Mouse (Mus musculus): ENCODE measurements at regions not wholly inside any gene's neighbourhood (a gene's known extent, or its start where the extent isn't known, plus 50 kb on each side); places are given as distances from the start of the nearest gene placed in this dataset.

DNA sequence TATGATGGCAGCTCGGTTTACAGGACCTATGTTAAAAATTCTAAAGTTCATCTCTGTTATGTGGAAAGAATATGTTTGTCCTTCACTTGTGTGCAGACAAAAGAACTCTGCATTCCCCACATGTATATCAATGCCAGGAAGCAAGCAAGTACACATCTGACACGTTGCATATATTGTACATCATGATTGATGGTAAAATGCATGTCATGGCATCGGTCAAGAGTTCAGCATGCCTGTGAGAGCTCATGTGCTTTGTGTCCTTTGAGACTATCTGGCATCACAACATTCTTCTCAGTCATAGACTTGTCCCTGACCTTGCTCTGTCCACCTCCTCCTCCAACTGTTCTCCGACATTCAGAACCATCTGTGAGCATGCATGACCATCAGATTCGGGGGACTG is 465.6 kb upstream of the N6amt1 start:
- no peak for DNase-seq

DNA sequence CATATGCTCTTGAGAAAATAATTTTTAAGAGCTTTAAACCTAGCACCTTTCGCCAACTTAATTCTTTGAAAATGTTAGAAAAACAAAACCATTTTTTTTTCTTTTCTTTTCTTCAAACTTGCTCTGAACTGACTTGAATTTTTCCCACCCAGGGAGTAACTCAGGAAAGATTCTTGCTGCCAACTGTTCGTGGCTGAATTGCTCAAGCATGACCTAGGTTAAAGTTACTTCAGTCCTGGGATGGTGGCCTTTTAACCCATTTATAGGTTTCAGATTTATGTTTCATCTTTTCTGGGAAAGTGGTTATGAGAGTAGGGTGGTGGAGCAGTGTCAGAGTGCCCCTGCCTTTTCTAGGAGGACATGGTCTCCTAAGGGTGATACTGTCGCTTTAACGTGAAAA is 466.4 kb upstream of the N6amt1 start:
- no peak for DNase-seq

DNA sequence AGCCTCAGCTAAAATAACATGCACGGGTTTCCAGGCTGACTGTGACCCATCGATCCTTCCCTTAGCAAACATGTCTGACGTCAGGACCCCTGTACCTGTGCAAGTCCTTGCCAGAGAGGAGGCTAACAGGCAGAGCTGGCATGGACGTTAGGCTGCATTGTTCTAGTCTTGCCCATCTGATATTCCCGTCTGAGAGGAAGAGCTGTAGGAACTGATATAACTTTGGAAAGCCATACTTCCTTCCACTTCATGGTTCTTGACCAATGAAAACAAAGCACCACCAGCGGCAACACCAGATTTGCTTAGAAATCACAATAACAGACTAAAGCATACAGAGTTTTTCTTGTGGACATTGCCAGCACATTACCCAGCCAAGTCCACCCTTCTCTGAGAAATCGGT is 470.1 kb upstream of the N6amt1 start:
- DNase-seq: peak; percentile 33

DNA sequence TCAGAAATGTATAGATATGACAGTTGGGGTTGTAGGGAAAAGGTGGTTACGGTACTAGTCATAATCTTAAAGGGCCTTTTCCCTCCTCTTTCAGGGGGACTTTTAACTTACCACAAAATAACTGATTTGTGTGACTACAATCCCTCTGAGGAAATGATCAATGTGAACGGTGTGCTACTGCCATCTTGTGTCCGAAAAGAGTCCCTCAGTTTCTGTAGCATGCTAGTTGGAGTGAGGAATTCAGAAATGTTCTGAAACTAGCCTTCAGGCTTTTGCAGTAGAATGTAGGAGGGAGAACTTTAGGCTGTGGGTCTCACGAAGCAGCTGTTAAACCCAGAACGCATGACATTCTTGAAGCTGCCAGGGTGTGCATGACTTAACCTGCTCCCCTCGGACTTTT is 471.5 kb upstream of the N6amt1 start:
- DNase-seq: peak; percentile 76

DNA sequence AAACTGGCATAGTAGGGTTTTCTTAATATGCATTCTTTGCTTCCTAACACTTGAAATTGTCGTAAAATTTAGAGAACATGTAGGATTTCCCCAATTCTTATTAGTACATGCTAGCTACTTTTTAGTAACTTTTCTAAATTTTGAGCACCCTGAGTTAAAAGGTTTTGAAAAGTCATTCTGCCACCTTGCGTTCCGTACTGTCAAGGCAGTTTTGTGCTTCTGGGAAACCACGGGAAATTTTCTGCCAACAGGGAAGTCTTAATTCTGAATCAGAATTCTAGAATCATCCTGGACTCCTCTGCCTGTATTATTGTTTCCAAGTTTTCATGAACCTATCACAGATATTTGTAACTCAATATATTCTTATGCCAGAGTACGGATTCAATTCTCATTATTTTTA is 472.4 kb upstream of the N6amt1 start:
- DNase-seq: peak; percentile 16

DNA sequence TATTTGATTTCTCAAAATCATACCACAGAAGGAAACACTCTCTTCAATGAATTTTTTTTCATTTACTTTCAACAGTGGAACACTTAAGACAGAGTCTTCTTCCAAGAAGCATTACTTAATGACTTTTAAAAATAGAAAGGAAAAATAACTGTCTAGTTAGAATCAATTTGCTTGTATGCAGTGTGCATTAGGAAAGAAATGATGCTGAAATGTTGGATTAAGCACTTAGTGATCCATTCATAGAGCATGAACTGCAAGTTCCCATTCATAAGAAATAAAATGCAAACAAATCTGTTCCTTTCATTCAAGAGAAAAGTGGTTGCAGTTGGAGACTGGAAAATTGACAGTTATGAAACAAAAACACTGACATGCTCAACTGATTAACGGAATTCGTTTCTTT is 493.2 kb upstream of the N6amt1 start:
- DNase-seq: no peak

DNA sequence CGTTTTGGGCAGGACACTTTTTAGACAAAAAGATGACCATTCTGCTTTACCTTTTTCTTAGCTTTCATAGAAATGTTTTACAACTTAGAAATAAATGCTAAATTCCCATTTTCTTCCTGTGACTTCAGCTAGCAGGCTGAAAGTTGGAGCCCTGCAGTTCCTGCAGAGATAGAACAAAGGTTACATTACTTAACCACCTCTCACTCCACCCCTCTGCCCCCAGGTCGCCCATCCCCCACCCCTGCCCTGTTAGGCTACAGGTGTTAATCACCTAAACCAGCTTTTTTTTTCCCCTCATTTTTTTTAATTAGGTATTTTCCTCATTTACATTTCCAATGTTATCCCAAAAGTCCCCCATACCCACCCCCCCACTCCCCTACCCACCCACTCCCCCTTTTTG is 498.1 kb upstream of the N6amt1 start:
- DNase-seq: no peak

DNA sequence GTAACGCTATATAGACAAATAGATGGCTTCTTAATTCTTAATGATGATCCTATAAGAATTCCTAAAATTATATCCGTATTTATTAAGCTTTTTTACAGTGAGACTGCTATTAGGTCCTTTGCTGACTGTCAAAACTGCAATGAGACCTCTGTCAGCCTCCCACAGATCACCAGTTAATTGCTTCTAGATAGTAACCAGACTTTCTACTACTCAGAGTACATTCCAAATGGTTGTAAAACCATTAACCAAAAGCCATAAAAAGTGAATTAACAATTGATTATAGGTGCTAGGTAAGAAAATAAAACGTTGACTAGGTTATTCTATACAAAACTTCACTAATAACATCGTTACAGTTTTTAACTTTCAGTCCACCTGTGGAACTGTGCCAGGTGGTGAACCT is 498.7 kb upstream of the N6amt1 start:
- no peak for DNase-seq

DNA sequence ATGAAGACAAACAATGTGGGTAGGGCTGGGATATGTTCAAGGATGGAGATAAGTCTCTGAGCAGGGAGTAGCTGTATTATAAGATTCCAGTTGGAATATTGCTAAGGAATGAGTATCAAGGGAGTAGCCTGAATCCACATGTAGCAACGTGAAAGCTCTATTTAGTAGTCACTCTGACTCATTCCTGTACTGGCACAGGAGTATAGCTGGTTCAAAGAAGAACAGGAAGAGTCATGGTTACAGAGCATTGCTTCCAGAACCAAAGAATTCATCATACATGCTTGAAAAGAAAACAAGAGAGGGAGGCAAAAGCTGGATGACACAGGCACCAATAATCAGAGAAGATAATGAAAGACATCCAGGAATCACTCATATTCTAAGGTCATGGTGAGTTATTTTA is 500.6 kb upstream of the N6amt1 start:
- no peak for DNase-seq

DNA sequence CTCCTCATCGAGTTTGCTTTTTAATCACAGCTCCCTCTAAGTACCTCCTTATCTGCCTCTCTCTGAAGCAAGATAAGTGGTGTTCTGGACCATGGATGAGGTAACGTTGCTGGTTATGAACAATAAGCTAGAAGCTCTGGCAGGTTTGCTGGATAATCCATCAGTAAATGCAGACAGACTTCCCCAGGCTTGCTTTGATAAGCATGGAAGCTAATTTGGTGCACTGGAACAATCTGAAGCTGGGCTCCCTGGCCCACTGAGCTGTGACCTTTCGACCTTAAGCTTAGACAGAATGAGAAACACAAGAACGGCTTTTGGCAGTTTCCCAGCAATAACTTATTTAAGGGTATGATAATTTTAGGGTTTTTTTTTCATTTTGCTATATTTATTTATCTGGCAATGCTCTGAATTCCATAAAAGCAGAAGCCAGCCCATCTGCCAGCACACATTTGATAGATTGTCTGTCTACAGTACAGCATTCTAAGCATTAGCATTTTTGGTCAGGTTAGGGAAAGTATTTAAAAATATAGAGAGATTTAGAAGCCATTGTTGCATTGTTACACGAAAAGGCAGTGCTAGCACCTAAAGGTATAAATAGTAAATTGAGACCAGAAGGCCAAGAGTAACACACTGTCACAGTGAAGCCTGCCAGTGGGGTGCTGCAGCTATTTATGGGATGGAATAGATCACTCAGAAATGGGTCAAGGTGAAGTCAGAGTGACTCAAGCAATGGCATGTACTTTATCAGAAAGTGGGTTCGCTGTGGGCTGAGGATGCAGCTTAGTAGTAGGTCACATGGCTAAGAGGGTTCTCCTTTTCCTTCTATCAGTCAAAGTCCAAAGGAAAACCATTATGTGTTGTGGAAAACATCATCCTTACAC is 515.3 kb upstream of the N6amt1 start:
- peak; percentile 39 for DNase-seq

DNA sequence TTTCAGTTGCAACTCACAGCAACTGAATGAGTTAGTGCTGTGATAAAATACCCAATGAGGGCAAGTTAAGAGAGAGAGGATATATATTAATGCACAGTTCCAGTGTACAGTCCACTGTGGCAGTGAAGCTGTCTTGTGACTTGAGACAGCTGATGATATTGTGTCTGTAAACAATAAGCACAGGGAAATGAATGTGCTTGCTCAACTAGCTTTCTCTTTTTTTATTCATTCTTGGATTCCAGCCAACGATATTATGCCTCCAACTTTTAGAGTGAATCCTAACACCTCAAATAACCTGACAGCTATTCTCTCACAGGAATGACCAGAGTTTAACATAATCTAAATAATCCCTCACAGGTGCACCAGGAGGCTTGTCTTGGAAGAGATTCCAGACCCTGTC is 526.3 kb upstream of the N6amt1 start:
- DNase-seq: no peak

DNA sequence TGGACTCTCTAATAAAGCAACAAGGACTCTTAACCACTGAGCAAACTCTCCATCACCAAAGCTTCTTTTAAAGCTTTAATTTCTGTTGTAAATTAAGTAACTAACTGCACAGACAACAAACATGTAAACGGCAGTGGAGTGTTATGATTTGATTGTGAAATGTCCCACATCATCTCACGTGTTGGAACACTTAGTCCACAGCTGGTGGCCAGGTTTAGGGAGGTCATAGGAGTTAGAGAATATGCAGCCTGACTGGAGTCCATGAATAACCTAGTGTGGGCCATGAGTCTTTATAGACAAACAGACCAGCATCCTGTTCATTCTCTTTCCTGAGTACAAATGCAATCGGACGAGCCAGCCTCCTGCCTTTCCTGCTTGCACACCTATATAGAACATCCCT is 527.3 kb upstream of the N6amt1 start:
- DNase-seq: peak; percentile 34

DNA sequence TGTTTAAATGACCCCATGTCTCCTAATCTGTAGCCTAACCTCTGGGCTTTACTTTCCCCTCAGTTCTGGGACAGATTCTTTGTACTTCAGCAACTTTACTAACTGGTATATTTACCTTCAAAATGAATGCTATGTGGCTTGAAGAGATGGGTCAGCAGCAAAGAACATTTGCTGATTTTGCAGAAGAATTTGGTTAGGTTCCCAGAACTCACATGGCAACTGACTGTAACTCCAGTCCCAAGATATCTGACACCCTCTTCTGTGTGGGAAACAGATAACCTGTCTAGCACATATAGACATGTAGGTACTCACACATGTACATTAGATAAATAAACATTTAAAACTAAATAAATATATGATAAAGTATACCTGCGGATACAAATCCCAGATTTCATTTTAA is 530.5 kb upstream of the N6amt1 start:
- DNase-seq: no peak

DNA sequence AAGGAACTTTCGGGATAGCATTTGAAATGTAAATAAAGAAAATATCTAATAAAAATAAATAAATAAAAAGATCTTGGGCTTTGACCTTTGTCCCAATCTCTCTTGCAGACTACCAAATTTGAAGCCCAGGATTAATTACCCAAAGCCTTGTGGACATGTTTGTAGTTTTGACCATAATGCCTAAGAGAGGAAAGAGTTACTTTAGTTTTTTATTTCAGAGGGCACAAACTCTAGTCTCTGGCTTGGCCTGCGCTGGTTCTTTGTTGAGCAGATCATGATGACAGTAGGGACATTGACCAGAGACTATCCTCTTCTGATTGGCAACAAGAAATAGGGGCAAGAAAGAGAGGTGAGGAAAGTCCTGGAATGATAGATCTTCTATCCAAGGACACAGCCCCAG is 532.4 kb upstream of the N6amt1 start:
- DNase-seq: no peak

DNA sequence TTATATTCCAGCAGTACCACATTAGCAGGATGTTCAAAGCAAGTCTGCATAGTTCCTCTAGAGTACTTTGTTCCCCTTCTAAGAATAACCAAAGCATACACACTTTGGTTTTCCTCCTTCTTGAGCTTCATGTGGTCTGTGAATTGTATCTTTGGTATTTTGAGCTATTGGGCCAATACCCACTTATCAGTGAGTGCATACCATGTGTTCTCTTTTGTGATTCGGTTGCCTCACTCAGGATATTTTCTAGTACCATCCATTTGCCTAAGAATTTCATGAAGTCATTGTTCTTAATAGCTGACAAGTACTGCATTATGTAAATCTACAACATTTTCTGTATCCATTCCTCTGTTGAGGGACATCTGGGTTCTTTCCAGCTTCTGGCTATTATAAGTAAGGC is 535.3 kb upstream of the N6amt1 start:
- DNase-seq: peak; percentile 34

DNA sequence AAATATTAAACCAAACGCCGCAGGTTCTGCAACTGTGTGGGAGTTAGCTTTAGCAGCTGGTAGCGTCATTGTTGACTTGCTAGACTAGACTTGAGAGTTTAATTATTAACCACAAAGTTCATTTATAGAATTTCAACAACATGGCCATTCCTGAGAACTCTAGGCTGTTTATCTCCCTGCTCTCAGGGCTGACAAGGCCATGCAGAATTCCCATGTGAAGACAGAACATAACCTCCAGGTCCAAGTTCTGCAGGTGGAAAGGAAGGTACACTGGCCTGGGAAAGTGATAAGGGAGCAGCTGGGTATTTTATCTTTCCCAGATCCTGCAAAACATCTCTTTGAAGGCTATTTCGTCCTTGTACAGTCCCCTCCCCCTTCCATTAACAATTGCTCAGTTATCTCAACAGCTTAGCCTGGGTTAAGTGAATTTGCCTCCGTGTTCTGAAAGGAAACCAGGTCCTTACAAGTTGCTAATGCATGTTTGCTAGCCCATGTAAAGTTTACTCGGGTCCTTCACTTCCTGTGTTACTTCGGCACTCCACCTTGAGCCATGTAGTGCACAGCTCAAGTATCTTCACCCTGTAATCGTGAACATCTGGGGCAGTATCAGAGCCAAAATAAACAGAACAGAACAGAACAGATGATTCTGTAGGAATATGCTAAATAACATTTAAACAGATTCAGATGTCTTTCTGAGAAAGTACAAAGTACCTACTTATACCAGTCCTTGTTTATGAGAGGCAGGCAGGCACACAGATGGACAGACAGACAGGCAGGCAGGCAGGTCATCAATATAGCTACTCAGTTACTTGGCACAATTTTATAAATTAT is 537.0 kb upstream of the N6amt1 start:
- no peak for DNase-seq

DNA sequence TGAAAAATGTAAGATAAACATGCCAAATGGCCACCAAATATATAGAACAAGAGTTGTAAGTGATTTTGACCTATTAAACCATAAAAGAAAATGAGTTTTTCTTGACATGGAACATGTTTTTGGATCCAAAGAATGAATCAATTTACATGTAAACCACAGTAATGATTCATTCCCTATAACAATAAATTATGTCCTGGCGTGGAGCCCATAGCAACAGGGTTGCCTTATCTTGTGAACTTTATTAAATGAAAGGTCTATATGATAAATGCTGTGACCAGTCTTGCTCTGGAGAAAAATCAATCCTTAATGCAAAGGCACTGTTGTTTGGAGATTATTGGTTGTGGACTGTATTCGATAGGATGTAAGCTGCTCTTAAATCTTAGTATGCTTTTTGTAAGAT is 538.0 kb upstream of the N6amt1 start:
- no peak for DNase-seq

DNA sequence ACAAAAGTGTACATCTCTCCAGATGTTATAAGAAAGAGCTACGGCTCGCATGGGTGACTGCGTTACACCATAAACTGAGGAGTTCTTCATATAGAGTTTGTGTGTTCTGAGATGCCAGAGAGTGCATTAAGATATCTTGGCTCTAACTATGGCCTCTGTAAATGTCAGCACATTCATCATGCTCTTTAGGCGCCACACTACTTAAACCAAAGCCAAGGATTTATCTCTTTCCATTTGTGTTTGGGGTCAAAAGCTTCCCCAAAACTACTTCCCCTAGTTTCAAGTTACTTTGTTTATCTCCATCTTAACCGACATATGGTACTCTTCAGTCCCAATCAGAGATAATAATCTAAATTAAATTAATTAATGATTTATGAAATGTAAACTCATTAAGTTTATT is 541.3 kb upstream of the N6amt1 start:
- DNase-seq: no peak

DNA sequence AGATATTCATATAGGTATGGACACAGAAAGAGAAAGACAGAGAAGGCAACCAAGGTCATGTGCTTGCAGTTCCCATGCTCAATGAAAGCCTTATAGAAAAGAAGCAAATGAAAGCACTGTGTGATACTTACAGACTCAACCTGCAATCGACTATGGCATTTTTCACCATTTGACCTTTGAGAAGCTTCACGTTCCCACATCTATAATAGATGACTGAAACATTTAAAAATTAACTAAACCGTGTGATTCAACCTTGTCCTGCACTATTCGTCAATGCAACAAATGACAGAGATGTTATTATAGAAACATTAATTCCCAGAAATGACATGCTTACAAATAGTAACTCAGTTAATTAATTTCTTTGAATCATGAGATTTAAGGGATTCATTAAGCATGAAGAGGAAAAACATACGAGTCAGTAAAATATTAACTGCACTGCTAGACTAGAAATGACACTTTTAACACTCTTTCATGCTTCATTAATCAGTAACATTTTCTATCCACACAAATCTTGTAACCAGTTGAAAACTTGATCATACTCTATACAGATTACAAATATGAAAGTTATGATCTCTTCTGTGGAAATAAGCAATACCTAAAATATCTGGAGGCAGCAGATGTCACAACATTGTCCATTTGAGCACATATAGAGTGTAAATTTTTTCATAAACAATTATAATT is 545.2 kb upstream of the N6amt1 start:
- DNase-seq: no peak

DNA sequence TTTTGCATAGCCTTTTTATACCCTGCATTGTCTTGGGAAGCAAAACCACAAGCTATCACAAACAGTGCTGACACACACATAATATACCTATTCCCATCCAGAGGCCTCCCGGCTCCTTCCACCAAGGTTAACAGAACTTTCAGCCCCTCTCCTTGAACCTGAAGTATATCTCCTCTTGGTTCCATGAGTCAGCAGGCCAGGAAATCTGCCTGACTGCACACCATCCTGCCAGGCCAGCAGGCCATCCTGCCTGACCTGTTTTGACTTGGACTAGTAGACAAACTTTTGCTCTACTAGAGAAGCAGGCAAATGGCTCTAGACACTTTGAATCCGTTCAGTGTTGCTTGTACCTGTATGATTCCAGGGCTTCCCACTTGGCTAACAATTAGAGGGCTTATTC is 547.6 kb upstream of the N6amt1 start:
- no peak for DNase-seq

DNA sequence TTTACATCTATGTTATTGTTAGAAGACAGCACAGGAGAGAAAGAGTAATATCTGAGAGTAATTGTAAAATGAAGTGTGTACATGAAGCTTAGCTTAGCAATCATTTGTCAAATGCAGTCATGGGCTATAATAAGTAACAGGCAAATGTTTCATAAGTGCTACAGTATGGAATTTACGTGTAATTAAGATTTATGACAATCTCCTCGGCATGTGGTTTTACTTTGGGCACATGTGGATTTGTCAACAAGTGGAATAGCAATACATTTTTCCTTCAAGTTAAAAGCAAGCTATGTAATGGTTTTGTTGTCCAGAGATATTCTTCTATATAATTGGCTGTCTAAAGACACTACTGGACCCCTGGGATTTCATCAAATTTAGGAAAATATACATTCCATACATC is 577.9 kb upstream of the N6amt1 start:
- DNase-seq: no peak

DNA sequence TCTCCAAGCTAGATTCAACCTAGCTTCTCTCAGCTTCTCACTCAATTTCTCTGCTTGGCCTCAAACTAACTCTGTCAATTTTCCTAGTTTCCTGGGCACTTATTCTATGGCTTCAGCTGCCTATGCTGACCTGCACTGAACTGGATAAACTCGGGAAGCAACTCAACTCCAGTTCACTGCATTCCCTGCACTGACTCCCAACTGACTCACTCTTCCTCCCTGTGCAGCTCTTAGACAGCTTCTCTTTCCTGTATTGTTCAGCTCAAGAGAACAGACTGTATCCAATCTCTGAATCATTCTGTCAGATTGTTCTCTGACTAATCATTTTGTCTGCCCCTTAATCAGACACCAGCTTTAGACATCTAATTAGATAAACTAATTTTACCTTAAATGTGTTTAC is 581.4 kb upstream of the N6amt1 start:
- DNase-seq: no peak

DNA sequence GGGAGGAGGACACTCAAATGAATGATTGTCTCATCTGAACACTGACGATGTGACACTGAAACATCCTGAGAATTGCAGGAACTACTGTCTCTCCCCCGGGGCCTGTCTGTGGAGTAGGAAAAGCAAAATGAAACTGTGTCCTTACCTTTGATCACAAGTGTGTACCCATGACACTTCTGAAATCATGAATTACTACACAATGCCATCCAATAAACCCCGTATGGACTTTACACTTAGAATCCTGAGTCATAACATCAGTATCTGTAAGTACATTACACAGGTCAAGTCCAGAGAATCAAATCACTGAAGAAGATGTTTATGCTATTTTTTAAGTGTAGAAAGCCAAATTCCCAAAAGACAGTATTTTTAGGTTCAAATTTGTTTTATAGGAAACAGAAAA is 585.1 kb upstream of the N6amt1 start:
- no peak for DNase-seq

DNA sequence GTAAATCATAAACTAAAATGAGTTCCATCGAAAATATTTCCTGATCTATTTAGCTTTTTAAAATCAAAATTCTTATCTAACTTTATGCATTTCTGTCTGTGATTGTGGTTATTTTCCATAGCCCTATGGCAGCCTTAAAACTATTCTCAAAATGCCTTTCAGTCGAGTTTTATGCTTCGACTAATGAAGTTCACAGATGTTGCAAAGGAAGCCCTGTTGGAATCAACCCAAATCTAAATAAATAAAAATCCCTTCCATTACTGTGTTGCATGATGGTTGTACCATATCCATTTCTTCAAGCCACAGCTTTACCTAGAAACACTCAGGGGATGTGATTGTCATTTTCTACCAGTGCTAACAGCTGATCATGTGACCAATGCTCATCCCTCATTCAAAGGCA is 585.6 kb upstream of the N6amt1 start:
- DNase-seq: no peak
